Mouse (Mus musculus) mesoderm, embryonic 11.5 days (tissue): ENCODE measurements around the gene Cend1.
A peak's percentile ranks its signal among the peaks of the same experiment; 100 is the strongest.

Source experiments
- DNase-seq: peaks from one replicate; pipeline ENCODE4 v3.0.0-alpha.2; 2012; ENCODE audit warnings: low read depth, low spot score

Gene Cend1

DNA sequence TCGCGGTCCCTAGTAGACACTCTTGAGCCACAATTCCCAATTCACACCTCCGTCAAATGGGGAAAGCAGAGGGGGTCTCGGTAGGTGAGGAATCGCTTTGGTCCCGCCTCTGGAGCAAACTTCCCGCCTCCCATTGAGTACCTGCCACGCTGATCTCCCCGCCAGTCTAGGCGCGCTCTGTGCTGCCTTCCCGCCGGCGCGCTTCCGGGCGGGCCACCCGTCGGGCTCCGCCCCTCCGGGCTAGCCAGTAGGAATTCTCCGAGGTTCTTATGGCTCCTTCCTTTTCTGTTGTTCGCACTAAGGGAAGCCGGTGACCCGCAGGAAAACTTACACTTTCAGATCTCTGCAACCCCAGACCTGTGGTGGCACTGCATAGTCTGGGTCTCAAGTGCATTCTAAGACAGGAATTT lies 14.5 kb upstream of the Cend1 start, which contains the start of gene Pidd1:
Gene Pidd1, minus strand, starts transcription at position 198 of the 410 bp plus-strand sequence.
- peak; percentile 76 for DNase-seq

DNA sequence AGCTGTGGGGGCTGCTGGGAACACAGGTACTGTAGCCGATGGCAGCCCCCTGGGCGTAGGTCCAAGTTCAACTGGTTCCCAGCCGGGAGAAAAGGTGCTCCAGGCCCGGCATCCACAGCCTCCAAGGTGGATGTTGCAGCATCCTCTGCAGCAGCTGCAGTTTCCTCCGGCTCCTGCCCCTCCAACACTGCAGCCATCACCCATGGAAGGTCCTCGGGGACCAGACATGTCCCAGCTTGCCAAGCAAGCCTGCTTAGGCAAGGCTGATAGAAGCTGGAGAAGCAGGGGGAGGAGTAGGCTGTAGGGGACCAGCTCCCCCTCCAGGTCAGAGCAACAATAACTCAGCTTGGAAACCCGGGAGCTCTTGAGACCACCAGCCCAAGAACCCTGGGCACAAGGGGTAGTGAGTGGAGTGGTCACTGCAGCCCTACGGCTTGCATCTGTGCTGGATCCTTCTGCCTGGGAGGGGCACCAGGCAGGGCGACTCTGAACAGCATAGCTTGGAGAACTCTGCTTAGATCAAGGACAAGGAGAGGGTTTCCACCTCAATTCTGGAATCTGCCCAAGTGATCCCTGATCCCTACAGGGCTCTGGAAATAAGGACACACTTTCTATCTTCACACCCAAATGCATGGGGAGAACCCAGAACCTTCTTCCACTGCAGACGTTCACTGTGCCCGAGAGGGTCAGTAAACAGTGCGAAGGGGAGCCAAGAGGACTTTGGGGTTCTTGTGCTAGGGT lies 14.0 kb upstream of the Cend1 start:
- DNase-seq, result peak; percentile 59

DNA sequence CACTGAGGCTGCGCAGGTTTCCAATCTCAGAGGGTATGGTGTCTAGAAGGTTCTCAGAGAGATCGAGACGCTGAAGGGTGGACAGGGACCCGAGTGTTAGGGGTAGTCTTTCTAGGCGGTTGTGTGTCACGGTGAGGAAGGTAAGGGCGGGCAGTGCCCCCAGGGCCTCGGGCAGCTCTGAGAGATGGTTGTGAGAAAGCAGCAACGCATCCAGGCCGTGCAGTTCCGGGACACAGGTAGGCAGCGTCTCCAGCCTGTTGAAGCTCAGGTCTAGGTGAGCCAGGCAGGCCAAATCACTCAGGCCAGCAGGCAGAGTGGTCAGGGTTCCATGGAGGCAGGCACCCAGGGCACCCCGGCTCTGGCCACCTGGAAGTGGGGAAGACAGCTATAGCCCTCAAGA lies 12.9 kb upstream of the Cend1 start:
- no peak for DNase-seq

GRCm38 (mm10) chr7:141441460-141441859 lies 12.2 kb upstream of the Cend1 start:
- no peak for DNase-seq

GRCm38 (mm10) chr7:141440613-141441012 lies 11.3 kb upstream of the Cend1 start:
- peak; percentile 63 for DNase-seq

GRCm38 (mm10) chr7:141439811-141440210 lies 10.5 kb upstream of the Cend1 start:
- DNase-seq, result no peak

DNA sequence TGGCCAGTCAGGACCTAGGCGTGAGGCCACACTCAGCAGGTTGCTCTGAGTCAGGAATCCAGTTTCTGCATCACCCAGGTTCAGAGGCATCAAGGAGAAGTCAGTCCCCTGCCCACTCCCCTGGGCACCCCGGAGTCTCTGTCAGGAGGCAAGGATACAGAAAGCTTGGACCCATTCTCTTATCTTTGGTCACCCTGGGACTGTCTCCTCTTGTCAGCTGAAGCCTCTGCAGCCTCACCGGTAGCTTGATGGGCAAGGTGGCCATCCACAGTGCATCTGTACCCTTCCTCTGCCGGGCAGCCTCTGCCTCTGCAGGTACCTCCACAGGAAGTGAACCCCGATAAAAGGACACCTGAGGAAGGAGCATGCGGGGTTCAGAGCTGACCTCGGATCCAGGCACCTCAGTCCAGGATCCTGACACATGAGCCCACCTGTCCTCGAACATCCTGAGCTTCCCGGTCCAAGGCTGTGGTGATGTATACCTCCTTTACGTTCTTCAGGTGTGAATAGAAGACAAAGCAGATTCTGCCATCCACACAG lies 9.9 kb upstream of the Cend1 start:
- no peak for DNase-seq

- no peak for DNase-seq
Measured at GRCm38 (mm10) chr7:141438201-141438968, 9.1 kb upstream of the Cend1 start.

DNA sequence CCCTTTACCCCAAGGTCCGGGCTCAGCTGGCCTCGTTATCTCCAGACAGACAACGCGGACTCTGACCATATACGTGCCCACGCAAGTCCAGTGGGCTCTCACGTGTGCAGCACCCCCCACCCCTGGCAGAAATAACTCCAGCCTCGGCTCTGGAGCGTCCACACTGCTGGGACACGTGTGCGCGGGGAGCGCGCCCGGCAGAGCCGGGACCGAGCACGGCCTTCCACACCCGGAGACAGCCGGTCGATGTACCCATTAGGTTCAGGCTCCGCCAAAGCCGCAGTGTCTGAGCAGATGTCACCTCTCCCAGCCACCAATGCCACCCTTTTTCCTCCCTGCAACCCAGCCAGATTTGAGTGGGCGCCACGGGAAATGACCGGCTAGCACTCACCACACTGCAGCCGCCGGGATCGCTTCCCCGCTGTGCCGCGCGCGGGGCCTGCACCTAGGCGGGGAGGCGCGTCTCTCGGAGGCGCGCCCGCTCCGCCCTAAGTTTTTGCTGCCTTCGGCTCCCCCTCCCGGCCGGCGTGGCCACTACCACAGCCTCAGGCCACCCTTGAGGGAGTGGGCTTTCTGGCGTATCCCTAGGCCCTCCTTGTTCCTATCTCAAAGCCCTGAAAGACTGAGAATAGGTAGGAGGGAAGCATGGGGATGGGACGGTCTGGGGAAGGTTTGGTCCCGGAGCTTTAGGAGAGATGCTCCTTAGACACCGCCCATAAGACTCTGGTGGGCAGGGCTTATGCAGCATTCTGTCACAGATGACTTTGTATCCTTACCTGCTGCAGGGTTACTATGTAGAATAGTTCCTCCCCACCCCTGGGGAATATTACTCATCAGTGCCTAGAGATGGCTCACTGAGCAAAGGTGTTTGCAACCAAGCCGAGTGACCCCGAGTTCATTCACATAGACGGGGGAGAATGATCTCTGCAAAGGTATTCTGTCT lies 8.2 kb upstream of the Cend1 start, which contains the start of gene Slc25a22:
Gene Slc25a22, minus strand, starts transcription at position 715 of the 943 bp plus-strand sequence.
- DNase-seq, result peak; percentile 84

GRCm38 (mm10) chr7:141436523-141436892 lies 7.2 kb upstream of the Cend1 start:
- DNase-seq, result no peak

GRCm38 (mm10) chr7:141435856-141436522 lies 6.7 kb upstream of the Cend1 start:
- DNase-seq, result no peak

DNA sequence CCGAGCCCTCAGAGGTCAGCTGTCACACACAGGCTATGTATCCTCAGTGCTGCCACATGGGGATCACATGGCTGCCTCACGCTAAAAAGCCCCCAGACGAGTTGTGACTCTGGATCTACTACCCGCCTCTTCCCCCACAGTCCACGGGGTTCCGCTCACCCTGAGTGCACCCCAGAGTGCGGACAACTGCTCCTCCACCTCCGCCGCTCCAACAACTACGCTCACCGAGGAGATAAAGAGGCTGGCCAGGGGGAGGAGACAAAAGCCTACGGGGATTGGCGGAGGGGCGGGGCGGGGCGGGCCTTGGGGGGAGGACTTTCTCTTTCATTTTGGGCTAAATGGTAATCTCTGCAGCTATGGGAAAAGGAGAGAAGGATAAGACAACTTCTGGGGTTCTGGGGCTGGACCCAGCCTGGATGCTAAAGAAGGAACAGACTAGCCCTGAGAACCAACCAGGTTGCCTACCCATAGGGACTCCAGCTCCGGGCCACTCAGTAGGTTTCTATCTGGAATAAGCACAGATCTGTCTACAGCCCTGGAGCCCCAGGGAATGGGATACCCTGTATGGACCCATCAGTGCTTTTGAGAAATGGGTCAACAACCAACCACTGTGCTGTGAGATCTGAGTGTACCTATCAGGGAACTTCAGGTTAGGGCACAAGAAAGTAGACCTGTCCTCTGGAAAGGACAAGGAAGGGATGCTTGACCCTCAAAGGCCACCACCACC lies 6.0 kb upstream of the Cend1 start:
- no peak for DNase-seq

GRCm38 (mm10) chr7:141434464-141434863 lies 5.2 kb upstream of the Cend1 start:
- no peak for DNase-seq

GRCm38 (mm10) chr7:141433517-141434400 lies 4.5 kb upstream of the Cend1 start:
- no peak for DNase-seq

- DNase-seq, result no peak
Measured at GRCm38 (mm10) chr7:141432741-141433516, 3.6 kb upstream of the Cend1 start.

DNA sequence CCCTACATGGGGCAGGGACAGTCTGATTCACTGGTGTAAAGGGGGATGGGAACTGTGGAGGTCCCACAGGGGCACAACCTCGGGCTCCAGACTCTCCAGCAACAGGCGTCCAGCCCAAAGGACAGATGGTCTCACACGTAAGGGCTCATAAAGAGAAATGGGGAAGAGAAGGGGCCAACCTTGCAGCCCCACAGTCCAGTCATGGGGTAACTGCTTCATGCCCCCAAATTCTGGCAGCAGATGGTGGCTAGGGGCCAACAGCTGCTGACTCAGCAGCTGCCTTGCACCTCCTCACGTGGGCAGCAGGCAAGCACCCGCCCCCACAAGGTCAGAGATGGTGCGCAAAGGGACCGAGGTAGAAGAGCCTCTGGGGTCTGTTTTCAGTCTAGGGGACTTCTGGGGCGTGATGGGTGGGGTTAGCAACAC lies 2.9 kb upstream of the Cend1 start:
- no peak for DNase-seq

DNA sequence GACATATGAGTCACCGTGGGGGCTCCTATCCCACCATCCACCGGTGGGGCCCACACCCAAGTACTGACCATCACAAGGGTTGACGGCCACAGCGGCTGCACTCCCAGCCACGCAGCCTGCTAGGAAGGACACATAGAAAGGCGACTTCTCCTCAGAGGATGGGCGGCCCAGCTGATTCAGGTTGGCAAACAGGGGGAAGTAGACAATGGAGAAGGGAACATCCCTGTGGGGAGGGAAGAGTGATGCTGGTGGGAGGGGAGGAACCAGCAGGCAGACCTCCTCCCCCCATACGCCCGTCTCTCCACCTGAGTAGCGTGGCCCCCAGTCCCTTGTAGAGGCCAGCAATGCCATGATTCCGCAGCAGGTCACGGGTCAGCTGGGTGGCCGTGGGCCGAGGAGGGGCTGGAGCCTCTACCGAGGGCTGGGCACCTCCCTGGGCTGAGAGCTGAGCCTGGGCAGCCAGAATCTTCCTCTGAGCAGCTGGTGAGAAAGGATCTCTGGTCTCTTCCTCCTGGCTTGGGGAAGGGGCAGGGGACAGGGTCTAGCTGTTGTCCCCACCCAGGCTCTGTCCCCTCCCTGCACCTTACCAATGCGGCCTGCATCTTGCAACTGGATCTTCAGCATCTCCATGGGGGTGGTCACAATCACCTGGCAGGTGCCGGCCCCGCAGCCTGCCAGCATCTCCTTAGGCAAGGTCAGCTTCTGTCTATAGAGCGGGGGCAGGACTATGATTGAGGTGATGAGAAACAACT lies 2.3 kb upstream of the Cend1 start:
- no peak for DNase-seq
